ENCODE assay signal across 9 mouse cellular contexts in the genomic region with DNA sequence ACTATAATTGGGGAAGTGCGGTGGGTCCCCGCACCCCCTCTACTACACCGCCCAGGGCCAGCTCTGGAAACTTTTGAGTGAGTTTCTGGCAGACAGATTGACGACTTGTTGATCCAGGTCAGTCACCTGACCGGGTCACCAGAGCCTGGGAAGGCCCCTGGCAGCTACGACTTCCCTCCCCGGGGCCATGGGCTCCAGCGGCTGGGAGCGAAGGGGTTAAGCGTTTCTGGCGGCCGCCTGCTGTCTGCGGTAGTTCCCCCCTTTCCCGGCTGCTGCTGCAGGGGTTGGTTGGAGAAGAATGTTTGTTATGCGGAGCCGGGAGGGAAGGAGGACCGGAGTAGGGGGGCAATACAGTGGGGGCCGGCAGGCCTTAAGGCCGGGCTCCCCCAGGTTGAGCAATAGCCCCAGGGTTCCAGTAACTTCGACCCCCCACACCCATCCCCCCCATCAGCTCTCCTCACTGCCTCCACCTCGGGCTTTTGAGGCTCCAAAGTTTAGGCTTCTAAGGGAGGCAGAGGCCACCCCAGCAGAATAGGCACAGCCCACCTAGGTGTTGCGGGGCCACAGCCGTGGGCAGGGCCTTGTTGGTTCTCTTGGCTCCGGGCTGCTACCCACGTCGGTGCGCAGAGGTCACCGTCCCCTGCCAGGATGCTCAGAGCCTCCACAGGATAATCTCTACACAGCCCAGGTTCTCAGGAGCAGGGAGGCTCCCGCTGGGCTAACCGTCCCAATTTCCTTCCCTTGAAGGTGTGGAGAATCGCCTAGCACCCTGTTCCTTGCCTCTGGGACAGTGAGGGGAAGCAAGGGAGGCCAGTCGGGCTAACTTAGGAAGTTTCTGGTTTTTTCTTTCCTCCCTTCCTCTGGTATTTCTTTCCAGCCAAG. TPM values are rescaled to one million over a fixed set of nuclear protein-coding genes. Genes with fewer than 3 reads are reported as not detected.
DNase-seq lines count a peak whose midpoint lies in the region; ATAC-seq lines count a peak whose summit lies in the region.
"Had no signal": no experiment of that assay in that cellular context is flagged by ENCODE, and none has a peak within 500 bp of the region (broad histone marks: within the 10 kb centered on the region; RNA-seq: fewer than 3 reads in every experiment).

No protein-coding gene starts in this region.

- H3K4me3 ChIP-seq in lung, embryonic 15.5 days = peak overlapping the region; percentile 4
- H3K4me3 ChIP-seq in embryonic facial prominence, embryonic 14.5 days (ENCODE audit: low read depth, low read length) = peak overlapping the region; percentile 14; the same call in 1 of the 2 replicates
- H3K4me3 ChIP-seq in neural tube, embryonic 15.5 days (replicated peaks) = no peak overlapping the region

- H3K9ac ChIP-seq in lung, embryonic 15.5 days = 0 out of 2 replicates have a peak overlapping the region, but pooled peaks have one; percentile 1
- H3K9ac ChIP-seq in embryonic facial prominence, embryonic 14.5 days (ENCODE audit: low read depth, low read length) = peak overlapping the region; percentile 55
- H3K9ac ChIP-seq in neural tube, embryonic 15.5 days (replicated peaks) = peak overlapping the region; percentile 14

- no peaks in the 10 kb centered on the region for H3K36me3 ChIP-seq in lung, embryonic 15.5 days
- no peaks in the 10 kb centered on the region for H3K36me3 ChIP-seq in embryonic facial prominence, embryonic 14.5 days (ENCODE audit: control insufficient read depth, insufficient read depth, low read length)
- no peaks in the 10 kb centered on the region for H3K36me3 ChIP-seq in neural tube, embryonic 15.5 days

- peak; percentile 69 for ATAC-seq in lung, embryonic 15.5 days (ENCODE audit: borderline replicate concordance, extremely low read depth, low FRiP score, low TSS enrichment)
- ATAC-seq in embryonic facial prominence, embryonic 14.5 days (ENCODE audit: low read depth) = peak; percentile 50
- peak; percentile 30 to 53; a peak in 3 of 4 replicates for ATAC-seq in hematopoietic stem cell, adult 5-6 weeks (replicated peaks in 1 of 2; ENCODE audit: insufficient read depth in 1 of 2, low FRiP score in 2 of 2, low TSS enrichment in 1 of 2, low read depth in 1 of 2, poor library complexity in 2 of 2, severe bottlenecking in 2 of 2)
- no peak for ATAC-seq in neural tube, embryonic 15.5 days (ENCODE audit: low FRiP score)

- H3K4me1 ChIP-seq in lung, embryonic 15.5 days = peaks cover 60% of the 10 kb centered on the region
- peaks cover 56% of the 10 kb centered on the region for H3K4me1 ChIP-seq in embryonic facial prominence, embryonic 14.5 days (ENCODE audit: control insufficient read depth, insufficient read depth, low read length)
- peaks cover 75% of the 10 kb centered on the region for H3K4me1 ChIP-seq in neural tube, embryonic 15.5 days

- peak overlapping the region; percentile 45 for H3K4me2 ChIP-seq in lung, embryonic 15.5 days
- peak overlapping the region; percentile 52 for H3K4me2 ChIP-seq in embryonic facial prominence, embryonic 14.5 days (ENCODE audit: low read depth, low read length)
- peak overlapping the region; percentile 48 for H3K4me2 ChIP-seq in neural tube, embryonic 15.5 days

- no peak for DNase-seq in lung, postnatal 25 days (ENCODE audit: low spot score)
- peak; percentile 91 for DNase-seq in embryonic facial prominence, embryonic 14.5 days (ENCODE audit: low spot score)
- DNase-seq in liver = peak; percentile 61
- DNase-seq in cerebellum, adult 18-20 months = no peak
- no peak for DNase-seq in urinary bladder, postnatal 25 days (ENCODE audit: low spot score)

- 4% methylated on average over 31 of the region's 32 CpGs for WGBS in lung, embryonic 15.5 days
- WGBS in embryonic facial prominence, embryonic 14.5 days = 2% methylated on average over 30 of the region's 32 CpGs
- 4% methylated on average over 32 of the region's 32 CpGs for WGBS in neural tube, embryonic 15.5 days

- no peaks in the 10 kb centered on the region for H3K27me3 ChIP-seq in lung, embryonic 15.5 days
- no peaks in the 10 kb centered on the region for H3K27me3 ChIP-seq in embryonic facial prominence, embryonic 14.5 days (replicated peaks; ENCODE audit: control insufficient read depth, insufficient read depth, low read length)
- no peaks in the 10 kb centered on the region for H3K27me3 ChIP-seq in neural tube, embryonic 15.5 days (replicated peaks)

- peak overlapping the region; percentile 92 for H3K27ac ChIP-seq in lung, embryonic 15.5 days
- peak overlapping the region; percentile 73 for H3K27ac ChIP-seq in embryonic facial prominence, embryonic 14.5 days (replicated peaks; ENCODE audit: low read depth, low read length)
- peak overlapping the region; percentile 87 for H3K27ac ChIP-seq in neural tube, embryonic 15.5 days (replicated peaks)
- H3K27ac ChIP-seq: macrophage had no signal

- H3K9me3 ChIP-seq in lung, embryonic 15.5 days = no peaks in the 10 kb centered on the region
- H3K9me3 ChIP-seq in embryonic facial prominence, embryonic 14.5 days (ENCODE audit: control insufficient read depth, low read length) = no peaks in the 10 kb centered on the region
- no peaks in the 10 kb centered on the region for H3K9me3 ChIP-seq in neural tube, embryonic 15.5 days (replicated peaks)

RNA-seq across cellular contexts. Expression of a gene that starts 10.3 kb away (rescaled TPM):
- 0.68 and 1.0 TPM in 2 replicates for polyA plus RNA-seq in lung, embryonic 15.5 days (2015; fragmentation: Nextera tagmentation; extraction: Ambion mirVana)
- polyA plus RNA-seq in embryonic facial prominence, embryonic 14.5 days (2014; fragmentation: Nextera tagmentation; extraction: Ambion mirVana) = 0.96 and 1.7 TPM in 2 replicates
- total RNA-seq in hematopoietic stem cell, adult 5-6 weeks (2017) = 1.3 and 1.9 TPM in 2 replicates
- 0.31 and 0.83 TPM in 2 replicates for polyA plus RNA-seq in neural tube, embryonic 15.5 days (2015; fragmentation: Nextera tagmentation; extraction: Ambion mirVana)

Comparison
In these comparisons a context has a peak if more than half of its experiments do, and no peak if none do; other contexts are left out.
1. H3K9ac ChIP-seq: peak in every context shown above with its lines; median percentile 55 in embryonic facial prominence, embryonic 14.5 days; 14 in neural tube, embryonic 15.5 days; 1 in lung, embryonic 15.5 days.
2. DNase-seq: peak in embryonic facial prominence, embryonic 14.5 days (single experiment) and liver (single experiment); none in lung, postnatal 25 days (single experiment), cerebellum, adult 18-20 months (0 of 2) and urinary bladder, postnatal 25 days (single experiment).
3. Peak in every context shown above with its lines, with median percentiles within 50 percentile points of each other: H3K27ac ChIP-seq and H3K4me2 ChIP-seq.